Mouse (Mus musculus) c-Kit-positive CD71-positive TER-119-positive erythroid progenitor cells, embryonic 14.5 days (primary cell): ENCODE results near the gene BC048562.
A peak's percentile ranks its signal among the peaks of the same experiment; 100 is the strongest.

Experiments
- DNase-seq: peaks from one replicate; pipeline ENCODE4 v3.0.0-alpha.2; 2013; ENCODE audit warnings: low spot score

The BC048562 gene

DNA sequence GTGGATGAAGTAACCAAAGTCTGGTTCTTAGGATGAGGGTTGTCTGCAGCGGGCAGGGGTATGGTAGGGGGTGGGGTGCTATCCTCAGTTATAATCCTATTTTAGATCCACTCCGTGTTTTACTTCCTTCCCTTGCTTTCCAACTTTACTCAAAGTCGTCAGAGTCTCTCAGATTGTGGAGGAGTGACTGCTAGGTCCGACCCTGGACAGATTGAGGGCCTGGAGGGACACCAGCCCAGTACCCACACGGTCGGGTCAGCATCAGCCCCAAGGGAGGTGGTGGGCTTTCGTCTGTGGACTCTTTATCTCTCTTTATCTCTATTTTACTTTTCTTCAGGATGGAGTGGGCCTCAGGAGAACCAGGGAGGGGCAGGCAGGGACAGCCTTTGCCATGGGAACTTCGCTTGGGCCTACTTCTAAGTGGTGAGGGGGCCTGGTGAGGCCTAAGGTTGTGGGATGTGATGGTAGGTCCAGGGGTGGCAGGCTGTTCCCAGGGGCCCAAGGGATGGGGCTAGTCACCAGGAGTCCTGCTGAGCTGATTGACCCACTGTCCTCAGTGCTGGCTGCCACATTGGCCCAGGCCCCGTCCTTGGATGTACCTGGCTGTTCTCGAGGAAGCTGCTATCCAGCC is 43.6 kb downstream of the BC048562 start, which contains the start of gene Lamb2:
Lamb2 (plus strand) TSS at position 16 of the 631 bp plus-strand sequence.
- no peak for DNase-seq

DNA sequence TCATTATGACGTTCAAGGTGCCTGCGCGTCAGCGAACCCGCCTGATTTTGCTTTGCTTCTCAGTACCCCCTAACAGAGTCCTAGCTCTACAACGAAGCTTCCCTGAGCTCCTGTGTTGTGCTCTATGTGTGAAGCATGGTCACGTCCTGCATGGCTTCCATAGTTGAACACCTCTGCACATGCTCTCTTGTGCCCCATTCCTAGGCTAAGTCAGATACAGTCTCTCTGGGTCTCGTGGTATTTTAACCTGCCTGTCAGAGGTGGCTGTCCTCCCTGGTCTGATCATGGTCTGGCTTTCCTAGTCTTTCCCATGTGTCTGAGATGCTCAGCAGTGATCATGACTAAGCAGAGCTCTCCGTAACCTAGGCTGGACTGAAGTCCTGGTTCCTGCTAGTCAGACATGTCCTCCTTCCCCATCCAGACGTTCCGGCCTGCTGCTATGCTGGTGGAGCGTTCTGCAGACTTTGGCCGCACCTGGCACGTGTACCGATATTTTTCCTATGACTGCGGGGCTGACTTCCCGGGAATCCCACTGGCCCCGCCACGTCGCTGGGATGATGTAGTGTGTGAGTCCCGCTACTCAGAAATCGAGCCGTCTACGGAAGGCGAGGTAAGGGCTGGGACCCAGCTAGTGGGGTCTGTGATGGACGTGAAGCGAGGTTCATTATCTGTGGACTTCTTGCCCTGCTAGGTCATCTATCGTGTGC is 44.7 kb downstream of the BC048562 start:
- DNase-seq = no peak

GRCm38 (mm10) chr9:108481520-108482210 is 45.4 kb downstream of the BC048562 start:
- no peak for DNase-seq

DNA sequence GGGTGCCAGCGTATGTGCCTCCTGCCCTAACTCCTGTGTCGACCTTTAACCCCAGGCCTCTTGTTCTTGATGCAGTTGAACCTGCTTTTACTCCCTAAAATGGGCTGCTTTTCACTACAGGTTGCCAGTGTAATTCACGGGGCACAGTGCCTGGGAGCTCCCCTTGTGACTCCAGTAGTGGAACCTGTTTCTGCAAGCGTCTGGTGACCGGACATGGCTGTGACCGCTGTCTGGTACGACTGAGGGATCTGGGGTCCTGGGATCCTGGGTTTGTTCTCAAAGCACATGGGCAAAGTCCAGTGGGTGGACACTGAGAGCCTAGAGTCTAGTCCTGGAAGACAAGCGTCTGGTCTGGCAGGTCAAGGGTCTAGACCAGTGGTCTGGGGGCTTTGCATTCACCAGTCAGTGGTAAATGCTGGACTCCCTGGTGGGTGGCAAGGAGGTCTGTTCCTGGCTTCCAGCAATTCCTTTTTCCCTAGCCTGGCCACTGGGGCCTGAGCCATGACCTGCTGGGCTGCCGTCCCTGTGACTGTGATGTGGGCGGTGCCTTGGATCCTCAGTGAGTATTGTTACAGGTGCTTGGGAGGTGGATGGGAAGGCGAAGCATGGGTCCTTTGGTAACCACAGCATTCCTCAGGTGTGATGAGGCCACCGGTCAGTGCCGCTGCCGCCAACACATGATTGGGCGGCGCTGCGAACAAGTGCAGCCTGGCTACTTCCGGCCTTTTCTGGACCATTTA is 46.9 kb downstream of the BC048562 start:
- DNase-seq = no peak

DNA sequence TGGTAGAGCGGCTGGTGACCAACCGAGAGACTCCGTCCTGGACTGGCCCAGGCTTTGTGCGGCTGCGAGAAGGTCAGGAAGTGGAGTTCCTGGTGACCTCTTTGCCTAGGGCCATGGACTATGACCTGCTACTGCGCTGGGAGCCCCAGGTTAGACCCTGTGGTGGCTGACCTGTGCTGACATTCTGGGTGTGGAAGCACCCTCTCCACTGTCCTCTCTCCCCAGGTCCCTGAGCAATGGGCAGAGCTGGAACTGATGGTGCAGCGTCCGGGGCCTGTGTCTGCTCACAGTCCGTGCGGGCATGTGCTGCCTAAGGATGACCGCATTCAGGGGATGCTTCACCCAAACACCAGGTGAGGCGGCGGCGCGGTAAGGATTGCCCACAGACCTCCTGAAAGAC is 47.7 kb downstream of the BC048562 start:
- no peak for DNase-seq

- no peak for DNase-seq
Measured at GRCm38 (mm10) chr9:108485301-108485875, 49.1 kb downstream of the BC048562 start.

DNA sequence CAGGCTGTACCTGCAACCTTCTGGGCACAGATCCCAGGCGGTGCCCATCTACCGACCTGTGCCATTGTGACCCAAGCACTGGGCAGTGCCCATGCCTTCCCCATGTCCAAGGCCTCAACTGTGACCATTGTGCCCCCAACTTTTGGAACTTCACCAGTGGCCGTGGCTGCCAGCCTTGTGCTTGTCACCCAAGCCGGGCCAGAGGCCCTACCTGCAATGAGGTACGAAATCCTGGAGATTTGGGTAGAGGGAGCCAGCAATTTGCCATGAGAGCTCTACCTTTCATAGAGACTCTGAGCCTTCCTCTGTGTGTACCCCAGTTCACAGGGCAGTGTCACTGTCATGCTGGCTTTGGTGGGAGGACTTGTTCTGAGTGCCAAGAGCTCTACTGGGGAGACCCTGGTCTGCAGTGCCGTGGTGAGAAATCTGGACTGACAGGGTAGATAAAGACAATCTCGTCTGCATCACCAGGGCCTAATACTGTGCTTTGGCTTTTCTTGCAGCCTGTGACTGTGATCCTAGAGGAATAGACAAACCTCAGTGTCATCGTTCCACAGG is 50.8 kb downstream of the BC048562 start:
- no peak for DNase-seq

- no peak for DNase-seq
Measured at GRCm38 (mm10) chr9:108488403-108488802, 52.1 kb downstream of the BC048562 start.

- no peak for DNase-seq
Measured at GRCm38 (mm10) chr9:108489215-108489614, 52.9 kb downstream of the BC048562 start.

- no peak for DNase-seq
Measured at GRCm38 (mm10) chr9:108489702-108490558, 53.6 kb downstream of the BC048562 start.

GRCm38 (mm10) chr9:108490559-108491285 is 54.4 kb downstream of the BC048562 start, which contains the start of gene Usp19:
Gene Usp19 (plus strand): TSS chr9:108490602.
- DNase-seq = peak; percentile 89

DNA sequence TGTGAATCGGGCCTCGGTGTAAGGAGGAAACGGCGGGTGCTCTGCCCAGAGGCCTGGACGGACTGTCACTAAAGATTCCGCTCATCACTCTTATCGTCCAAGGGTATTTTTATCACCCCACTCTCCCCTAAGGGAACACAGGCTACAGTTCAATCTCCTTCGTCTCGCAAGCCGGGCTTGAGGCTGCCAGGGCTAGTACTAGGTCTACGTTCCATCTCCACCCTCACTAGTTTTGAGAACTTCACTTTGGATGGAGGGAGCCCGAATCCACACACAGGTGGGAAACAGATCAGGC is 55.0 kb downstream of the BC048562 start:
- no peak for DNase-seq

DNA sequence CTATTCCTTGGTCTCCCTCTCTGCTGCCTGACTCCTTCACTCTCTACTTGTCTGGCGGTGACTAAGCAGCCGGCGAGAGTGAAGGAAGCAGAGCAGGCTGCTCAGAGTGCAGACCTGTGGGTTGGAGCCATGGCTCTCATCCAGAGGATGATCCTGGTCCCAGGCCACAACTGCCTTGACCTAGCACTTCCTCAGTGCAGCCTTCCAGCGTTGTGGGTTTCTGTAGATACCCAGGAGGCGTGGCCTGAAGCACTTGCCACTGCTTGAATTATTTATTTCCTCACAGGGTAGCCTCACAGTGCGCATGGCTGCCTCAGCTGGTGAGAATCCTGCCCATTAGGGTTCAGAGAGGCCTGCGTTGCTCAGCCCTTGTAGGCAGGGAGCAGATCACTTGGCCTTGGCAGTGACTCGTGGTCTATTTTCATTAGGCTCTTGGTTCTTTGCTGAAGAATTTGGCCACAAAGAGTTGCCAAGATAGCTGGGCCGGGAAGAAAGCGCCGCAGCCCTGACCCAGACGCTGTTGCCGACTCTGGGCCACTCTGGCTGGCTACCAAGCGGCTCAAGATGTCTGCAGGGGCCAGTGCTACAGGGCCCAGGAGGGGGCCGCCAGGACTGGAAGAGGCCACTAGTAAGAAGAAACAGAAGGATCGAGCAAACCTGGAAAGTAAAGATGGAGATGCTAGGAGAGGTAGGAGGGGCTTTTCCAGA is 55.9 kb downstream of the BC048562 start:
- DNase-seq = no peak

- DNase-seq = no peak
Measured at GRCm38 (mm10) chr9:108493246-108493645, 57.0 kb downstream of the BC048562 start.

- no peak for DNase-seq
Measured at GRCm38 (mm10) chr9:108494146-108494825, 58.0 kb downstream of the BC048562 start.

- no peak for DNase-seq
Measured at GRCm38 (mm10) chr9:108494905-108495304, 58.6 kb downstream of the BC048562 start.
